Mouse (Mus musculus) embryonic facial prominence, embryonic 15.5 days (tissue): ENCODE data around the gene Dhcr24. TPM values are rescaled to one million over a fixed set of nuclear protein-coding genes. Genes with fewer than 3 reads are reported as not detected.

ENCODE experiments used
- ATAC-seq: fragments of 200-750 bp; cut with Nextera tagmentation; 2 replicates; pipeline ENCODE4 v1.8.0; 2017; ENCODE audit warnings: low read depth, moderate TSS enrichment; ENCODE audit not compliant: insufficient number of reproducible peaks, low FRiP score, low TSS enrichment
- H3K27ac ChIP-seq: fragments of 300-500 bp; sonication (generic); replicated peaks from 2 replicates; pipeline ENCODE4 v1.5.1; 2015; ENCODE audit warnings: mild to moderate bottlenecking, inconsistent platforms
- H3K27me3 ChIP-seq: fragments of 300-500 bp; sonication (generic); 2 replicates; pipeline ENCODE4 v1.6.1; 2015; ENCODE audit warnings: inconsistent platforms
- H3K36me3 ChIP-seq: fragments of 300-500 bp; sonication (generic); 2 replicates; pipeline ENCODE4 v1.6.1; 2015; ENCODE audit warnings: mild to moderate bottlenecking, inconsistent platforms
- H3K4me1 ChIP-seq: fragments of 300-500 bp; sonication (generic); 2 replicates; pipeline ENCODE4 v1.6.1; 2015; ENCODE audit warnings: inconsistent platforms
- H3K4me2 ChIP-seq: fragments of 300-500 bp; sonication (generic); replicated peaks from 2 replicates; pipeline ENCODE4 v1.6.1; 2015; ENCODE audit warnings: mild to moderate bottlenecking, inconsistent platforms
- H3K4me3 ChIP-seq: fragments of 300-500 bp; sonication (generic); replicated peaks from 2 replicates; pipeline ENCODE4 v1.5.1; 2015; ENCODE audit warnings: mild to moderate bottlenecking, inconsistent platforms
- H3K9ac ChIP-seq: fragments of 300-500 bp; sonication (generic); 2 replicates; pipeline ENCODE4 v1.6.1; 2015; ENCODE audit warnings: inconsistent platforms
- H3K9me3 ChIP-seq: fragments of 300-500 bp; sonication (generic); replicated peaks from 2 replicates; pipeline ENCODE4 v1.6.1; 2016; ENCODE audit warnings: inconsistent platforms
- WGBS: fragments of 180-500 bp; shearing (Covaris S2); methylation state at CpG from one replicate; pipeline ENCODE4 v1.1.7; 2015; 5-methylcytosine and 5-hydroxymethylcytosine counted together
- polyA plus RNA-seq: library from polyadenylated mRNA; unstranded; fragments of >200 nt; fragmentation: Nextera tagmentation; extraction: Ambion mirVana; gene quantifications from 2 replicates; pipeline ENCODE4 v1.2.1, GENCODE M21; 2015

Gene Dhcr24
- polyA plus RNA-seq, 1 experiment from 2014 or later: 4.5 TPM

DNA sequence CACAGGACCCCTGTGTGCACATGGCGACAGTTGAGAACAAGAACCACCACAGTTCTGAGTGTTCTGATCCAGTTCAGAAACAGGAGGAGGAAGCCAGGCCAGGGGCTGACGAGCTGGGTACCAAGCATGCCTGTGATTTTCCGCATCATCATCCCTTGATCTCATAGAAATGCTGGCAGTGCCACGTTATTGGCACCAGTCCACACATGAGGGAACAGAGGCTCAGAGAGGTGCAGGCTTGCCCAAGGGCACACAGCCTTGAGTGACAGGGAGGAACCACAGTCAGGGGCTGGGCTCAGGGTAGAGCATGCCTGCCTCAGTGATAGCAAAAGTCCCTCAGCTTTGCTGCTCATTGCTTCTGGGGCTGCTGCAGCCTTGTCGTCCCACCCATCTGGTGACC, 67.0 kb downstream of the Dhcr24 start:
- Histone ChIP-seq H3K4me1 (peaks cover 45% of the 10 kb centered on the region), H3K4me3 (no peak overlapping the region)

GRCm38 (mm10) chr4:106628650-106629360, 68.0 kb downstream of the Dhcr24 start:
- Histone ChIP-seq H3K27me3 (peaks cover 21% of the 10 kb centered on the region), H3K4me2 (no peak overlapping the region), H3K4me1 (peaks cover 55% of the 10 kb centered on the region), H3K27ac (no peak overlapping the region; the same call in 1 of the 2 replicates), H3K4me3 (no peak overlapping the region), H3K36me3 (no peaks in the 10 kb centered on the region), H3K9ac (no peak overlapping the region), H3K9me3 (no peaks in the 10 kb centered on the region)
- 44% methylated on average over 9 of the region's 9 CpGs for WGBS
- ATAC-seq: no peak

More for the DNA sequence above, 67.0 kb downstream of the Dhcr24 start:
- H3K9ac ChIP-seq: no peak overlapping the region
- H3K36me3 ChIP-seq: no peaks in the 10 kb centered on the region
- no peak for ATAC-seq
- H3K27ac ChIP-seq: no peak overlapping the region
- no peaks in the 10 kb centered on the region for H3K9me3 ChIP-seq
- WGBS: 53% methylated on average over 5 of the region's 5 CpGs
- no peak overlapping the region for H3K4me2 ChIP-seq
- peaks cover 31% of the 10 kb centered on the region for H3K27me3 ChIP-seq

GRCm38 (mm10) chr4:106629374-106629773, 68.5 kb downstream of the Dhcr24 start:
- Histone ChIP-seq H3K27ac (no peak overlapping the region), H3K9me3 (no peaks in the 10 kb centered on the region), H3K9ac (no peak overlapping the region), H3K36me3 (no peaks in the 10 kb centered on the region), H3K4me3 (no peak overlapping the region), H3K4me2 (no peak overlapping the region), H3K4me1 (peaks cover 57% of the 10 kb centered on the region), H3K27me3 (peaks cover 16% of the 10 kb centered on the region)
- ATAC-seq: no peak
- 65% methylated on average over 5 of the region's 5 CpGs for WGBS

DNA sequence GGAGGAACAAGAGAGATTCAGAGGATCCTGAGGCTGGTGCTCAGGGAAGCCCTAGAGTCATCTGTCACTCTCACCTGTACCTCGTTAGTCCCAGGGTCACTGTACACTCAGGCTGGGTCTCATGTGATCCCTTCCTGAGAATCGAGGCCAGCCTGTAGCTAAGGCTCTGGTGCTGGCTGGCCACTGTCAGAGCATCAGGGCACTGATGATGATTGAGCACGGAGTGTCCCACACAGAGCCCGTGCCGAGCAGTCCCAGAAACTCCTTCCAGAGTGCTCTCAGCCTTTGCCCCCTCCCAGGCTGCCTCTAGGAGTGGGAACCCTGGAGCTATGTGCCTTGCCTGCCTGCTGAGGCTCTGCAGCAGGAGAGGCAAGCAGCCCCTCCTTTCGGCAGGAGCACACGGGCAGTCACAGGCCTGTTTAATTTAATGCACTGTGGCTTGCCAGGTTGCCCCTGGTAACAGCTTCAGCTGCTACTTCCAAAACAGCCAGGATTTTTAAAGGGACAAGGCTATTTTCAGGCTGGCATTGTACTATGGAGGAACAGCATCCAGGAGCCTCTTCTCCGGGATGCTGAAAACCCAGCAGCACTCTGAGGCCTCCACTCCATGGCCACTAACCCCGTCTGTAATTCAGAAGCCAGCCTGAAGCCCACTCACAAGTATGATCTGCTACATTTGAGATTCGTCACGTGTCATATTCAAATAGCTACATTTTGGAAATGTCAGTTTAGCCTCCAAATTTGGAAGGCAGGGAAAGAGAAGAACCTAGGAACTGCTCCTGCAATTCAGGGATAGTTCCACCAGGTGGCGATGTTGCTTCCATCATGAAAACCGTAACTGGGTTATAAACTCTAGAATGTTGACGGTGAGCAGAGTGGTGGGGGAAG, 69.7 kb downstream of the Dhcr24 start:
- H3K9ac ChIP-seq: no peak overlapping the region
- peaks cover 57% of the 10 kb centered on the region for H3K4me1 ChIP-seq
- peaks cover 4% of the 10 kb centered on the region; the same call in 1 of the 2 replicates for H3K27me3 ChIP-seq
- no peaks in the 10 kb centered on the region for H3K36me3 ChIP-seq
- WGBS: 16% methylated on average over 14 of the region's 14 CpGs
- H3K27ac ChIP-seq: peak overlapping the region; percentile 60
- no peaks in the 10 kb centered on the region for H3K9me3 ChIP-seq
- peak; percentile 74; the same call in 1 of the 2 replicates for ATAC-seq
- no peak overlapping the region for H3K4me3 ChIP-seq
- H3K4me2 ChIP-seq: peak overlapping the region; percentile 19; the same call in 1 of the 2 replicates

GRCm38 (mm10) chr4:106632313-106632712, 71.5 kb downstream of the Dhcr24 start:
- Histone ChIP-seq H3K27me3 (no peaks in the 10 kb centered on the region; the same call in 1 of the 2 replicates), H3K9me3 (no peaks in the 10 kb centered on the region), H3K9ac (no peak overlapping the region), H3K4me1 (peaks cover 55% of the 10 kb centered on the region), H3K36me3 (no peaks in the 10 kb centered on the region), H3K4me3 (no peak overlapping the region), H3K27ac (0 out of 2 replicates have a peak overlapping the region, but pooled peaks have one; percentile 7), H3K4me2 (no peak overlapping the region)
- no peak for ATAC-seq
- WGBS: 38% methylated on average over 1 of the region's 3 CpGs

DNA sequence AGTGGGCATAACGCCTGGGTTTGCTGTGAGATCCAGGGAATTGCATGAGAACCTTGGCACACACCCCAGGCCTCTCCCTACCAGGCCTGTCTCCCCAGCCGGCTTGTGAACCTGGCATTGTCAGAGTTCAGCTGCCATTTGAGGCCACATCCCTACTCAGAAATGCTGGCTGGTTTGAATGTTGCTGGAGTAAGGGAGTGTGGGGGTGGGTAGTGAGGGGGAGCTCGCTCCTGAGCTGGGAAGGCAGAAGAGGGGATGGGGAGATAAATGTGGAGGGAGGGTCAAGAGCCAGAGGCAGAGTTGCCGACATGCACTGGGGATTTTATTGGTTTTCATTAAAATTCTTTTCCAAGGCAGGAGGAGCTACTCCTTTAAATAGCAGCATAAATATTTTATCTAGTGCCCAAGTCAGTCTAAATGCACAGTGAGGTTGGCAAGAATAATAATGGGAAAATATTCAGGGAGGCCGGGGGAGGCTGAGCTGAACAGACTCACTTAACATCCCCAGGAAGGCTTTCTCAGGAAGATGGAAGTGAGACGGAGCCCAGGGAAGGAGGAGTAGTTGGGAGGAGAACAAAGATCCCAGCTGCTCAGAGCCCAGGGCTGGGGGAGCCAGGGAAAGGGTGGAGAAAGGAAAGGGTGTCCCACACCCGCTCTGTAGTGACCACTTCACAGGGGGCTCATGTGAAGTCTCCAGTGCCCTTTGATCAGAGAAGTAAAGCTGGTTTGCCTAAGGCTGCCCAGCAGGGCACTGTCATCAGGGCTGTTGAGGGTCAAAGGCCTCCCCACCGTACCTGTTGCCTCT, 72.6 kb downstream of the Dhcr24 start:
- peaks cover 49% of the 10 kb centered on the region for H3K4me1 ChIP-seq
- 21% methylated on average over 8 of the region's 8 CpGs for WGBS
- ATAC-seq: 0 out of 2 replicates have a peak, but pooled peaks have one; percentile 22
- no peaks in the 10 kb centered on the region for H3K9me3 ChIP-seq
- H3K4me2 ChIP-seq: no peak overlapping the region
- H3K4me3 ChIP-seq: no peak overlapping the region
- H3K9ac ChIP-seq: no peak overlapping the region
- H3K36me3 ChIP-seq: no peaks in the 10 kb centered on the region
- peak overlapping the region; percentile 82 for H3K27ac ChIP-seq
- H3K27me3 ChIP-seq: no peaks in the 10 kb centered on the region; the same call in 1 of the 2 replicates

DNA sequence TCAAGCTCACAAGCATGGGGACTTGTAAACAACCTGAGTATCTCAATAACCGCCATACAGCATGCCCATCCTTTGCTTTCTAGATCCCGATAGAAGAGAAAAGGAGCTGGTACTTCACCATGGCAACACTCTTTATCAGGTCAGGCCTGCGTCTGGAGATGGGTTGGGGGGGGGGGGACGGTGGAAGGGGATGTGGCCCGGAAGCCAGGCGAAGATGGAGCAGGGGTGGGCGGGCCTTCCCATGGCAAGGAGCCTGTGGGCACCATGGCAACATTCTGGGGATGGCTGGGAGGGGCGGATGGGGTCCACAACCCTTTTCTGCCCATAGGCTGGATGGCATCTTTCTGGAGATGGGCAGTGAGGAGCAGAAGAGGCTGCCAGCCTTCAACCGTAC, 73.2 kb downstream of the Dhcr24 start:
- Histone ChIP-seq H3K4me3 (no peak overlapping the region), H3K27ac (peak overlapping the region; percentile 82), H3K9ac (no peak overlapping the region), H3K4me1 (peaks cover 43% of the 10 kb centered on the region), H3K36me3 (no peaks in the 10 kb centered on the region), H3K27me3 (no peaks in the 10 kb centered on the region; the same call in 1 of the 2 replicates), H3K4me2 (no peak overlapping the region), H3K9me3 (no peaks in the 10 kb centered on the region)
- ATAC-seq: no peak
- 62% methylated on average over 9 of the region's 9 CpGs for WGBS

Other genes starting within 250 kb of the Dhcr24 start
- gene Usp24, start 244.8 kb upstream of the Dhcr24 start, polyA plus RNA-seq: 8.6 and 8.7 TPM in 2 replicates
- 4.7 and 5.9 TPM in 2 replicates for gene Pcsk9, start 96.7 kb upstream of the Dhcr24 start, polyA plus RNA-seq
- 0.05 and 0.11 TPM in 2 replicates for gene Bsnd, start 68.8 kb upstream of the Dhcr24 start, polyA plus RNA-seq
- 0.24 TPM in 1 of 2 replicates, not detected in the other for gene Lexm, start 56.2 kb downstream of the Dhcr24 start, polyA plus RNA-seq
- gene Ttc22, start 61.4 kb downstream of the Dhcr24 start, polyA plus RNA-seq: 9.8 and 12.4 TPM in 2 replicates
- 13.2 and 14.3 TPM in 2 replicates for gene Pars2, start 90.0 kb downstream of the Dhcr24 start, polyA plus RNA-seq
- 97.5 and 102 TPM in 2 replicates for gene Ttc4, start 117.9 kb downstream of the Dhcr24 start, polyA plus RNA-seq
- 0.39 and 0.57 TPM in 2 replicates for gene Mroh7, start 169.9 kb downstream of the Dhcr24 start, polyA plus RNA-seq
- gene Fam151a, start 172.9 kb downstream of the Dhcr24 start, polyA plus RNA-seq: 0.14 and 0.33 TPM in 2 replicates
- 3.0 and 4.1 TPM in 2 replicates for gene Acot11, start 244.0 kb downstream of the Dhcr24 start, polyA plus RNA-seq